Mouse (Mus musculus) urinary bladder, postnatal 10 days (tissue): ENCODE results near the gene Vpreb1.

Experiments
- DNase-seq: peaks from one replicate; pipeline ENCODE4 v3.0.0; 2022; ENCODE audit warnings: low spot score

The Vpreb1 gene

DNA sequence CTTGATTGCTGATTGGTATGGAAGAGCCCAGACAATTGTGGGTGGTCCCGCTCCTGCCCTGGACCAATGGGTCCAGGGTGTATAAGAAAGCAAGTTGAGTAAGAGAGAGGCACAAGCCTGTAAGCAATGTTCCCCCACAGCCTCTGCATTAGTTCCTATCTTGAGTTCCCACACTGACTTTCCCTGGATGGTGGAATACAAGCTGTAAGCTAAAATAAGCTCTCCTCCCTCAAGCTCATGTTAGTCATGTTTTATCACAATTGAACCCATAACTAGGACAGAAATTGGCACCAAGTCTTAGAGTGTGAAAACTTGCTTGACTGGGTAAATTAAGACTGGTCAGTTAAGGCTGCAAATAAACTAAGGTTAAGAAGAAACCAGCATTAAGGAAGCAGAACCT lies 15.1 kb downstream of the Vpreb1 start:
- DNase-seq, result no peak

- no peak for DNase-seq
Measured at GRCm38 (mm10) chr16:16854836-16855235, 15.8 kb downstream of the Vpreb1 start.

- no peak for DNase-seq
Measured at GRCm38 (mm10) chr16:16852411-16852810, 18.2 kb downstream of the Vpreb1 start.

DNA sequence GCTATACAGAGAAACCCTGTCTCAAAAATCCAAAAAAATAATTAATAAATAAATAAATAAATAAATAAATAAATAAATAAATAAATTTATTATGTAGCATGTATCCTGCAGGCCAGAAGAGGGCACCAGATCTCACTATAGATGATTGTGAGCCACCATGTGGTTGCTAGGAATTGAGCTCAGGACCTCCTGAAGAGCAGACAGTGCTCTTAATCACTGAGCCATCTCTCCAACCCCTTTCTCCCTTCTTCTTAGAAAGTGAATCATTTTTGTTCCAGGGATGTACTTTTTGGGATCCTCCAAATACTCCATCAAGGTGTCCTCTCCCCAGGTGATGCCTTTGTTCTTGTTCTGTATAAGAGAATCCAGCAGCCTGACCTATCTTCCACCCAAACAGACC lies 21.4 kb downstream of the Vpreb1 start:
- no peak for DNase-seq

GRCm38 (mm10) chr16:16829671-16830070 lies 41.0 kb downstream of the Vpreb1 start:
- no peak for DNase-seq

- no peak for DNase-seq
Measured at GRCm38 (mm10) chr16:16828757-16829615, 41.7 kb downstream of the Vpreb1 start, which contains the start of gene Spag6l. Gene Spag6l (minus strand): TSS chr16:16829456.

GRCm38 (mm10) chr16:16826223-16826622 lies 44.4 kb downstream of the Vpreb1 start:
- DNase-seq, result no peak

GRCm38 (mm10) chr16:16825476-16825875 lies 45.2 kb downstream of the Vpreb1 start:
- no peak for DNase-seq
